ENCODE assay signal across 20 mouse cellular contexts in the genomic region with DNA sequence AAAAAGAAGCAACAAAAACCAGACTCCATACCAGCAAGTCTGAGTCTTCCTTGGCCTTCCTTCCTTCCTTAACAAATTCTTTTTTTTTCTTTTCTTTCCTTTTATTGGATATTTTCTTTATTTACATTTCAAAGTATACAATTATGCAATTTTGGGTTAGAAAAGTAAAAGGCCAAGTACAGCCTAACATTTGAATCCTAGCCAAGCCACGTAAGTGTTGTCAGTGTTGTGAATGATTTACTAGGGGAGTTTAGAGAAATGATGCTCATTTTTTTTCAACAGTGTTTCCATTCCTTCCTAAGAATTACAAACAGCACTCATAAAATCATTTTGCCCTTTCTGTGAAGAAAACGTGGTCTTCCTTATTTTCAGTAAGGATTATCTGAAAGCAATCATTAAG.
"Had no signal": no experiment of that assay in that cellular context is flagged by ENCODE, and none has a peak within 500 bp of the region (broad histone marks: within the 10 kb centered on the region; RNA-seq: fewer than 3 reads in every experiment).

No protein-coding gene starts in this region.

- H3K27me3 ChIP-seq: limb, embryonic 12.5 days; limb, embryonic 15.5 days; midbrain, embryonic 12.5 days; midbrain, embryonic 15.5 days; neural tube, embryonic 12.5 days; neural tube, embryonic 15.5 days; stomach, embryonic 15.5 days had no signal

- ATAC-seq: intestine, embryonic 16.5 days; lung, postnatal 0 days; midbrain, embryonic 15.5 days had no signal

- H3K36me3 ChIP-seq: limb, embryonic 12.5 days; limb, embryonic 15.5 days; midbrain, embryonic 12.5 days; midbrain, embryonic 15.5 days; neural tube, embryonic 12.5 days; neural tube, embryonic 15.5 days; stomach, embryonic 15.5 days had no signal

- DNase-seq: kidney, adult 18-20 months; kidney, adult 9 months; kidney, postnatal 14 days; kidney, postnatal 4 days; left cerebral cortex, postnatal 4 days; lung, adult 18-20 months; right cerebral cortex, adult 18-20 months; right cerebral cortex, postnatal 14 days; right cerebral cortex, postnatal 4 days; thymus, postnatal 25 days had no signal

- H3K4me2 ChIP-seq: limb, embryonic 12.5 days; limb, embryonic 15.5 days; midbrain, embryonic 12.5 days; midbrain, embryonic 15.5 days; neural tube, embryonic 12.5 days; neural tube, embryonic 15.5 days; stomach, embryonic 15.5 days had no signal

- H3K9me3 ChIP-seq: limb, embryonic 12.5 days; limb, embryonic 15.5 days; midbrain, embryonic 12.5 days; midbrain, embryonic 15.5 days; neural tube, embryonic 12.5 days; neural tube, embryonic 15.5 days; stomach, embryonic 15.5 days had no signal

- H3K9ac ChIP-seq: limb, embryonic 12.5 days; limb, embryonic 15.5 days; midbrain, embryonic 12.5 days; midbrain, embryonic 15.5 days; neural tube, embryonic 12.5 days; neural tube, embryonic 15.5 days; stomach, embryonic 15.5 days had no signal

- H3K4me1 ChIP-seq: limb, embryonic 12.5 days; limb, embryonic 15.5 days; midbrain, embryonic 12.5 days; midbrain, embryonic 15.5 days; neural tube, embryonic 12.5 days; neural tube, embryonic 15.5 days; stomach, embryonic 15.5 days had no signal

- H3K4me3 ChIP-seq: limb, embryonic 12.5 days; limb, embryonic 15.5 days; midbrain, embryonic 12.5 days; midbrain, embryonic 15.5 days; neural tube, embryonic 12.5 days; neural tube, embryonic 15.5 days; stomach, embryonic 15.5 days had no signal

- H3K27ac ChIP-seq: limb, embryonic 12.5 days; limb, embryonic 15.5 days; macrophage; midbrain, embryonic 12.5 days; midbrain, embryonic 15.5 days; neural tube, embryonic 12.5 days; neural tube, embryonic 15.5 days; stomach, embryonic 15.5 days had no signal
